Mouse (Mus musculus) ovary, adult 18-20 months (tissue): ENCODE results near the gene Slc4a10.
"Not testable (repeated sequence)": the region's sequence is repeated elsewhere in the genome, so short reads cannot be mapped to it uniquely, and the experiment has no call there.

Experiments used
- DNase-seq: peaks from one replicate; pipeline ENCODE4 v3.0.0; 2022; ENCODE audit warnings: low spot score, mixed read lengths

Slc4a10 gene

DNA sequence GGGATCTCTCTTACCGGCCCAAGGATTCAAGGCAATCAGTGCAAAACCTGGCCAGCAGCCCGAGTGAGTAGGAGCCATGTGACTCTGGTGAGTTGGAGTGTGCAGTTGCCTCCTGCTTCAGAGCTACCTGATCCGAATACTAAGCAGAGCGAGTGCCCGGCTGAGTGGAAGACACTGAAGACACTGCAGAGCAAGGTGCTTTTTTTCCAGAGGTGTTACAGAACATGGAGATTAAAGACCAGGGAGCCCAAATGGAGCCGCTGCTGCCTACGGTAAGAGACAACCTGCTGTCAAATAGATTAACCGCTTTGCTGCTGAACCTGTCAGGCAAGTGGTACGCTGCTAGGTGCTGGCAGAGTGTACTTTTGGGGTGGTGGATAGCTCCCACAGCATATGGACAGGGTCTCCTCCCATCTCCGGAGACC, at the start of gene Slc4a10:
TSS of gene Slc4a10 (plus strand) at position 42 of the 425 bp plus-strand sequence.
- no peak for DNase-seq

DNA sequence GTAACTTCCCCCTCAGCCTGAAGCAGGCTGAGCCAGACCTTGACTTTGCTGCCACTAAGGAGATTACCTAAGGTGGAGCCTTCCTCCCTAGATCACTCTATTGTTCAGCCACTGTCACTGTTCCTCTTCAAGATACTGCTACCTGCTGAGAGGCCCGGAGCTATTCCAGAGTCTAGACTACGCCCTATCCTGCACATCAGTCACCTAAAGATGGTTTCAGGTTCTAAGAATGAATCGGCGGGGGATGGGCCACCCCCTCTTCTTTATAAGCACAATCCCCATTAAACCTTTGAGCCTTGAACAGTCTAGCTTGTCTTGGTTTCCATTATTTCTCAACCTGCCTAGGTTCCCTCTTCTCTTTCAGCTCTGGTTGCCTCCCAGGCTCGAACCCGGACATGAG, 45.0 kb upstream of the Slc4a10 start:
- DNase-seq, result not testable (repeated sequence)

DNA sequence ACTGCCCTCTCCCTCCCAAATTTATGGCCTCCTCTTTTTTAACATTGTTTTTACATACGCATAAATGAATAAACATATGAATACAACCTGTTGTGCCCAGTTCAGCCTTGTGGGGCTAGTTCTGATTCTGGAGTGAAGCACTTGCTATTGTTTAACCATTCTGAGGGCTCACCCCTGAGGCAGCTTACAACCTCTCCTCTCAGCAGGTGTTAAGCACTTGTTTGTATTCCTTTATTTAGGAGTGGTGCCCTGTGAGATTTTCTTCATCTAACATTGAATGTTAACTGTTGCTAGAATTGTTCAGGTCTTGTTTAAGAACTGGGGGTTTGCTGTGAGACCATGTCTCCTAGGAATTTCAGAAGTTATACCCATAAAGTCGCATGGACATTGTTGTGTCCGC, 28.1 kb upstream of the Slc4a10 start:
- no peak for DNase-seq

DNA sequence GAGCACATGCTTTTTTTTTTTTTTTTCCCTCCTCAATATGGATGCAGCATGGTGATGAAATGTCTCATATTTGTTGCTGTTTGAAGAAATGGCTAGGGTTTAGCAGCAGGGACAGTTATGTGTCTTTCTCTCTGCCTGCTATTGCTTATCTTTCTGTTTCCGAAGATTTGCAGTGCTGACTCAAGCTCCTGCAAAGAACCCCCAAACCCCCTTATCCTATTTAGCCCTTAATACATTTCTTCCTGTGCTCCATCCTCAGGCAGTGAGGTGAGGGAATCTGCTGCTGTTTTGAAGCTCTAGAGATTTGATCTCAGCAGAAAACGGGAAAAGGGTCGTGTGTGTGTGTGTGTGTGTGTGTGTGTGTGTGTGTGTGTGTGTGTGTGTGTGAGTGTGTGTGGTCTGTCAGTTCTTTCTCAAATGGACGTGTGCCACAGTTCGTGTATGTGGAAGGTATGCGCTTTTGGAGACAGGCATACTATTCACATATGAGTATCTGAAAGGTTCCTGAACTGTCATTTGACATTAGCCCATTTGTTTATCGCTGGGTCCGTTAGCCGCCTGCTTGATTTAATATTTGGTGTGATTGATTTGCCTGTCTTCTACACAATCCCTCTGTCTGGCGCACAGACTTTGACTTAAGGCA, 720 bp downstream of the Slc4a10 start:
- DNase-seq, result no peak

DNA sequence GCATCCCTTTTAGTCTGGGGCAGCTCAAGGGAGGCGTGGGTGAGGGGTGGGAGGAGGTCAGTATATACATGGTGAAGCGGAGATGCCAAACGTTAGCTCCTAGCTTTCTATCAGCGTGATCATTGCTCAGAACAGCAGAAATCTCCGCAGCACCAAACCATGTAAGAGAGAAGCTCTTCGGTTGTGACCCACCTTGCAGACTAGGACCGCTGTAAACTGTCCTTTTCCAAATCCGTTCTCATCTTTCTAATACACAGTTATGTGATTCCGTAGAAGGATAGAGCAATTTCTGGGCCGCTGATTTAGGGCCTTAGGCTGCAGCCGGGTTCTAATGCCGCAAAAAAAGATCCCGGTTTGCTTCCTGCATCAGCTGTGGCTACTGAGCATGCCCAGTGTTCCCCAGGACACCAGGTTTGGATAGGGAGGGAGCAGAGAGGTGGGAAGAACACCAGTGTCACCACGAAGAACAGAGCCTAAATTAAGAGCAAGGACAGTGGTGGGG, 1.3 kb downstream of the Slc4a10 start:
- no peak for DNase-seq

- DNase-seq, result no peak
Observed at GRCm38 (mm10) chr2:62048116-62048515, 1.9 kb downstream of the Slc4a10 start.

DNA sequence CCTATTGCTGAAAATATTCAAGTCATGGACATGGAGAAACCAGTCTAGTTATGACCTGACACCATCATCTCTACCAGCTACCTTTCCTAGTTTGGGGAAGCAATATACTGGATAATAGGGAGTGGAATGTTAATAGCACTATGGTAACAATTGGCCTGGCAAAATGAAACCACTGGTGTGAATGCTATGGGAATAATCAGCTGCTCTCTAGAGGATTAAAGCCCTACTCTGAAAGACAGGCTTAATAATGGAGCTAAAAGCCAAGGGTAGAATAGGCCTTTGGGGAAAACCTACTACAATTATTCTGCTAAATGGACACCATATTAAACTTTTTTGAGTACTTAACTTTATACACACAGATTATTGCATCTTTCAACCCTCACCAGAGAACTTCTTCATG, 30.2 kb downstream of the Slc4a10 start:
- no peak for DNase-seq

GRCm38 (mm10) chr2:62087566-62087965, 41.3 kb downstream of the Slc4a10 start:
- no peak for DNase-seq

GRCm38 (mm10) chr2:62088715-62089114, 42.5 kb downstream of the Slc4a10 start:
- DNase-seq, result no peak

- no peak for DNase-seq
Observed at GRCm38 (mm10) chr2:62089208-62089607, 42.9 kb downstream of the Slc4a10 start.

DNA sequence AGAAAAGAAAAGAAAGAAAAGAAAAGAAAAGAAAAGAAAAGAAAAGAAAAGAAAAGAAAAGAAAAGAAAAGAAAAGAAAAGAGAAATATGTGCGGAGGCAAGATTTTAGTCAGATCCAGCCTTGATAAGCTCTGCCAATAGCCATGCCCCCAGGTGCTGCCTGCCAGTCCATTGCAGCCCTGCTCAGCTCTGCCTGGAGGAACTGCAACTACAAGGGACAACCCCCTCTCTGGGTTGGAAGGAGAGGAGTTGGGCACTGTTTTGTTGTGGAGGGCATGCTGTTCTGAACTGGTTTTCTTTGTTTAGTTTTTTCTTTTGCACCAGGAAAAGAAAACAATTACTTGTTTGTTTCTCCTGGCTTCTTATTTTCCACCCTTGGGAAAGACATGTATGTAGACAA, 54.3 kb downstream of the Slc4a10 start:
- no peak for DNase-seq

DNA sequence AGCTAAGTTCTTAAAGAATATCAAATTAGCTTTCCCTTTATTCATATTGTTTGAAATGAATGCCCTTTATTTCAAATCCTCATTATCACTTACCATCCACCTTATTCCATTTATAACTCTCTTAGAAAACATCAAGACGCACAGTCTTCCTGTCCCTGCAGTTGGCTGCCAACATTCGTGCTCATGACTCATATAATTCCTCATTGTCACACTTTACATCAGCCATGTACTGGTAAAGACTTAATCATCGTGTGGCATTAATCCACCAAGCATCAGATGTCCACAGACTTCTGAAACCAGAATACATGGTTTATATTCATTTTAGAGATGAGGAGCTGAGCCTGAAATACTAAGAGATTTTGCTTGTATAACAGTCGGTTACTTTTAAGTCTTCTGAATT, 69.1 kb downstream of the Slc4a10 start:
- no peak for DNase-seq

DNA sequence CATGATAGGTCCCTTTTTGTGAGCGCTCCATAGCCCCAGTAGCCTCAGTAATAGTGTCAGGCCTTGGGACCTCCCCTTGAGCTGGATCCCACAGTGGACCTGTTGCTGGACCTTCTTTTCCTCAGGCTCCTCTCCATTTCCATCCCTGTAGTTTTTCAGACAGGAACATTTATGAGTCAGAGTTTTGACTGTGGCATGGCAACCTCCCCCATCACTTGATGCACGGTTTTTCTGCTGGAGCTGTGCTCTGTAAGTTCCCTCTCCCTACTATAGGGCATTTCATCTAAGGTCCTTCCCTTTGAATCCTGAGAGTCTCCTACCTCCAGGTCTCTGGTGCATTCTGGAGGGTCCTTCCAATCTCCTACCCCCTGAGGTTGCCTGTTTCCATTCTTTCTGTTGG, 83.7 kb downstream of the Slc4a10 start:
- DNase-seq, result no peak

GRCm38 (mm10) chr2:62134911-62135310, 88.6 kb downstream of the Slc4a10 start:
- no peak for DNase-seq

DNA sequence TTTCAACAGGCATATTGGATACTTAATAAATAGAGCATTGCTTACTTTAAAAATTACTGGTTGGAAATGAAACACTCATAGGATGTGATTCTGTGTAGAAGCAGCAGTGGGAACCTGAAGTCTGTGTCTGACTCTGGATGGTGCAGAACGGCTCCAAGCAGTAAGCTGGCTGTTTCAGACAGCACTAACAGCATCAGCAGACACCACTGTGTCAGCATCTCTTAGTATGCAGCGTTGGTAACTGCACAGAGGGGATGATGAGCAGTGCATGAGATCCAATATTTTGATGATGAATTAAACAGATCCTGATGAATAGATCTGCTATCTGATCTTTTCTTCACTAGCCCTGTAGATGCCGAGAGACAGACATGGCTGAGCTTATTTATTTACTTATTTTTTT, 101.4 kb downstream of the Slc4a10 start:
- DNase-seq, result no peak

DNA sequence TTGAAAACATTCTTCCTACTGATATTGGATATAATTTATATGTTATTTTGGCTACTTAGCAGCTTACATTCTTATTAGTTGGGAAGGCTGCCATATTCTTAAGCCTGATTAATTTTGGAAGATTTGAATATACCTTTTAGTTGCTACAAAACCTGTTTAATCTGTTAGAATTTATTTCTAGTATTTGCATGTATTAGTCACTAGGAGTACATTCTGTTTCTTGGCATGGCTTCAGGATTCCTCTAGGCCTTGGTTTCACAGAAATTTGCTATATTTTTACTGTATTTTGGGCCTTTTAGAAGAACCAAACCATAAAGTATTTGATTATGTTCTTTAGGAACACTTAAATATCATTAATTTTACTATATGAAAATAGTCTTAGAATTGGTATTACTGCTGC, 103.2 kb downstream of the Slc4a10 start:
- DNase-seq, result no peak

GRCm38 (mm10) chr2:62150830-62151229, 104.6 kb downstream of the Slc4a10 start:
- DNase-seq, result no peak

DNA sequence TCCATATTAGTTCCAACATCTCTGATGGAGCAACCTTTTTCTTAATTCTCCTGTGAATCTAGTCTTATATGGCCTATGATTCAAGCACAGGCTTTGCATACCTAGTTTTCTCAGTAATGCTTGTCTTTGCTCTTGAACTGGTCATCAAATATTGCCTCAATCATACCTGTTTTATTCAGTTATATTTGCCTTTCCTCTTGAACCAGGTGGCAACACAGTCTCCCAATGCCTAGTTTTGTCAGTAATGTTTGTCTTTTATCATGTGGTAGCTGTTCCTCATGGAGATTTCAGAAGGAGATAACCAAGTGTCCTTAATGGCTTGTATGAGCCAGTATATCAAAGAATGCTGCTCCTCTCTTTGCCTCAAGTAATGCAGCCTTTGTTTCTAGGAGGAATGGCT, 163.8 kb downstream of the Slc4a10 start:
- DNase-seq, result no peak

DNA sequence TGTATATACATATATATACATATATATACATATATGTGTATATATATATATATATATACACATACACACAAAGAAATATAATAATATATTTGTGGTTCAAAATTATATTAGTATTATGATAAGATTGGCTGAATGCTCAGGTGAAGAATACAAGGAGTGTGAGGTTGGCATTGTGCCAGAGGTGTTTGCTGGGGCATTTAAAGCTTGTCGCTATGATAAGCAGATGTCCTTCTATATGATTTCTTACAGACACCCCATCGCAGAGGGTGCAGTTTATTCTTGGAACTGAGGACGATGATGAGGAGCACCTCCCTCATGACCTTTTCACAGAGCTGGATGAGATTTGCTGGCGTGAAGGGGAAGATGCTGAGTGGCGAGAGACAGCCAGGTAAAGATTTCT, 164.8 kb downstream of the Slc4a10 start:
- DNase-seq, result no peak

GRCm38 (mm10) chr2:62227563-62227962, 181.3 kb downstream of the Slc4a10 start:
- no peak for DNase-seq

- no peak for DNase-seq
Observed at GRCm38 (mm10) chr2:62231271-62231670, 185.0 kb downstream of the Slc4a10 start.

DNA sequence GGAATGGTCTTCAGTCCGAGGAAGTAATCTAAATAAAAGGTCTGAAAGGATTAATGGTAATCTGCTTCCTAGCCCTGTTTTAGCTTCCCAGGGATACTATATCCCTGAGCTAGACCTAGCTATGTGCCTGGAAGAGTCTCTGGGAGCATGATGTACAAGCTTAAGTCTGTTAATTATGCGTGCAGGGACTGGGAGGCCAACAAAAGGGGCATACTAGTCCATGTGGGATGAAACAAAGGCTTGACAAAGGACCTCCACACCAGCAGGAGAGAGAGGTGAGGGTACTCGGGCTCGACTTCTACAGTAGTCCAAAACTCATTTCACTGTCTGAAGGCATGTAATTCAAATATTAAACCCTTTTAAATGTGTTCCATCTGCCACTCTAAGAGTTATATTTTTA, 197.9 kb downstream of the Slc4a10 start:
- DNase-seq, result no peak

GRCm38 (mm10) chr2:62268467-62268866, 222.2 kb downstream of the Slc4a10 start:
- no peak for DNase-seq

- no peak for DNase-seq
Observed at GRCm38 (mm10) chr2:62271840-62272239, 225.6 kb downstream of the Slc4a10 start.
